Mouse (Mus musculus) bone marrow macrophage, adult 2 months (primary cell): ENCODE measurements at regions not wholly inside any gene's neighbourhood (a gene's known extent, or its start where the extent isn't known, plus 50 kb on each side); places are given as distances from the start of the nearest gene placed in this dataset.

Experiments
- CTCF ChIP-seq: IDR thresholded peaks from 2 replicates; pipeline ENCODE4 v1.5.1; 2012; ENCODE audit warnings: low read depth, mild to moderate bottlenecking, low read length, moderate library complexity
- POLR2A ChIP-seq: IDR thresholded peaks from 2 replicates; pipeline ENCODE4 v1.6.1; 2012; ENCODE audit warnings: mild to moderate bottlenecking, low read depth, low read length, borderline replicate concordance

DNA sequence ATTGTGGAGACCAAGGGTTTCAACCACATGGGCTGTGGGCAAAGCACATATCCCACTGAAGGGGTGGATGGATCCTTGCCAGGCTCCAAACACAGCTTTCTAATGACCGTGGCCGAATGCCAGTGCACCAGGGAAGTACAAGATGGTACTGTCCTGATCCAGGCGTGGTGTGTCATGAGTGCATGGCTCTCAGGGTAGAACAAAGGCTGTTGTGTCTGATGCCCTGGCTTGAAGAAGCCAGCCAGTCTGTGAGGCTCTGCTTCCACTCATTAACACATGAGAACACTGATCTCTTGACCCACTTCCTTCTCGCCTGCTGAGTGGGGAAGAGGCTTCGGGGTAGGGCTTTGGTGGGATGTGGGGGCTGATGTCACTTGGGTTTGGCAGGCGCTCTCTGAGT, 330.7 kb downstream of the Med13l start:
- no peak for TF ChIP-seq CTCF
- TF ChIP-seq POLR2A: no peak
